Mouse (Mus musculus): ENCODE results near the gene Heatr1.

- TF ChIP-seq CTCF (IDR thresholded peaks at IDR 0.05; ENCODE audit: control insufficient read depth, insufficient read depth, insufficient replicate concordance, low read depth, low read length) (no peak), POLR2A (IDR thresholded peaks at IDR 0.05; ENCODE audit: control insufficient read depth, low read depth, low read length) (no peak)
Observed at GRCm38 (mm10) chr13:12468488-12468887, 73.7 kb downstream of the Heatr1 start.

Data from testis, adult 2 months (tissue).